In the genomic region with DNA sequence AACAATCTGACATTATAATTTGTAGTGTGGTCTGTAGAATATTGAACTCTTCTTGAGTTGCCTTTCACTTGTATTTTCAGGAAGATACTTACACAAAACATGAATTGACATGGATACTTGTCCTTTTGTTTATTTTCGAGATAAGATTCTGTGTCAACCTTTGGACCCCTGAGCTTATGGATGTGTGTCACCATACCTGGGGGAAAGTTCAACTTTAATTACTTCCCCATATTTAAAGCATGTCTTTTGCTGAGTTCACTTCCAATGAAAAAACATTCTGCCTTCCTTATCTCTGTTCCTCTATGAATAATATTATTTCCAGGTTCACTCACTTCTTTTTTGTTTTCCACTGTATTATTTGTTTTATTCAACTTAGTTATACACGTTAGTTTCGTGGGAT, we compare ENCODE assay signal across 20 mouse cellular contexts.
"Had no signal": no experiment of that assay in that cellular context is flagged by ENCODE, and none has a peak within 500 bp of the region (broad histone marks: within the 10 kb centered on the region; RNA-seq: fewer than 3 reads in every experiment).

No protein-coding gene starts in this region.

- H3K4me2 ChIP-seq: lung, embryonic 15.5 days; midbrain, embryonic 11.5 days; midbrain, embryonic 13.5 days; midbrain, embryonic 15.5 days; neural tube, embryonic 12.5 days had no signal

- H3K4me1 ChIP-seq: lung, embryonic 15.5 days; megakaryocyte, embryonic 14.5 days; midbrain, embryonic 13.5 days; midbrain, embryonic 15.5 days; neural tube, embryonic 12.5 days had no signal

- H3K9ac ChIP-seq: liver, postnatal 0 days; lung, embryonic 15.5 days; midbrain, embryonic 13.5 days; midbrain, embryonic 15.5 days; neural tube, embryonic 12.5 days had no signal

- H3K36me3 ChIP-seq: lung, embryonic 15.5 days; midbrain, embryonic 13.5 days; midbrain, embryonic 15.5 days; neural tube, embryonic 12.5 days had no signal

- DNase-seq: liver, postnatal 0 days; lung, adult 2 months; lung, postnatal 14 days; lung, postnatal 36 days; retina, postnatal 1 day; right cerebral cortex, adult 18-20 months; right cerebral cortex, postnatal 25 days; right cerebral cortex, postnatal 4 days; spleen, adult 18-20 months; thymus, adult 2 months; thymus, postnatal 25 days; thymus, postnatal 4 days had no signal

- H3K27me3 ChIP-seq: lung, embryonic 15.5 days; megakaryocyte, embryonic 14.5 days; midbrain, embryonic 13.5 days; midbrain, embryonic 15.5 days; neural tube, embryonic 12.5 days had no signal

- H3K4me3 ChIP-seq: lung, embryonic 15.5 days; megakaryocyte, embryonic 14.5 days; midbrain, embryonic 13.5 days; midbrain, embryonic 15.5 days; neural tube, embryonic 12.5 days had no signal

- H3K27ac ChIP-seq: lung, embryonic 15.5 days; macrophage; midbrain, embryonic 13.5 days; midbrain, embryonic 15.5 days; neural tube, embryonic 12.5 days had no signal

- ATAC-seq: liver, postnatal 0 days; lung, postnatal 0 days; midbrain, embryonic 13.5 days; midbrain, embryonic 15.5 days had no signal

- H3K9me3 ChIP-seq: lung, embryonic 15.5 days; megakaryocyte, embryonic 14.5 days; midbrain, embryonic 13.5 days; midbrain, embryonic 15.5 days; neural tube, embryonic 12.5 days had no signal
